Mouse (Mus musculus) yolk sac, embryonic 10.5 days (tissue): ENCODE data around the gene Surf6.

Experiments used
- DNase-seq: peaks from one replicate; pipeline ENCODE4 v3.0.0-alpha.2; 2017; ENCODE audit warnings: low spot score

The Surf6 gene

GRCm38 (mm10) chr2:26902467-26903220 is at the start of gene Surf6:
Gene Surf6, minus strand, starts transcription at chr2:26902879.
- DNase-seq = peak; percentile 98

- DNase-seq = no peak
These were observed 49.5 kb upstream of the Surf6 start for GRCm38 (mm10) chr2:26952193-26952592.

GRCm38 (mm10) chr2:26951346-26951905 is 48.7 kb upstream of the Surf6 start:
- no peak for DNase-seq

- DNase-seq = no peak
These were observed 47.7 kb upstream of the Surf6 start for GRCm38 (mm10) chr2:26950411-26950810.

GRCm38 (mm10) chr2:26943253-26943652 is 40.6 kb upstream of the Surf6 start:
- no peak for DNase-seq

- DNase-seq = no peak
These were observed 38.9 kb upstream of the Surf6 start for GRCm38 (mm10) chr2:26941539-26941938.

DNA sequence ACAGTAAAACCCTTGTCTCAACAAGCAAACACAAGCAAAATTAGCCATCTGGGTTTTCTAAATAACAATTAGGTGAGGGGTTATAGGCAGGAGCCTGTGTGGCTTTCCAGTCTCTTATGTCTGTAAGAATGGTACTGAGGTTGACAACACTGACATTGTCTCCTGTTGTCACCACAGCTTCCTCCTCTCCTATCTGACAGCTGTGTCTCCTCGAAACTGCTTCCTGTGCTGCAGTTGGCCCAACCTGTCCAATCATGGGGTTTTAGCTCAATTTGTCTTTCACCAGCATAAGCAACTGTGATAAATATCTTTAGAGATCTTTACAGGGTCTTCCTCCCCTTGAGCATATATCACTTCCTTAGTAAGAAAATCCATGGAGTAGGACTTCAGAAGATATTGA is 33.7 kb upstream of the Surf6 start:
- no peak for DNase-seq

GRCm38 (mm10) chr2:26935286-26935685 is 32.6 kb upstream of the Surf6 start:
- DNase-seq = no peak

GRCm38 (mm10) chr2:26933304-26934055 is 30.8 kb upstream of the Surf6 start, which contains the start of the genes Surf4 and Stkld1:
Gene Surf4, minus strand, starts transcription at chr2:26933928.
Gene Stkld1, plus strand, starts transcription at chr2:26934047.
- DNase-seq = peak; percentile 98

DNA sequence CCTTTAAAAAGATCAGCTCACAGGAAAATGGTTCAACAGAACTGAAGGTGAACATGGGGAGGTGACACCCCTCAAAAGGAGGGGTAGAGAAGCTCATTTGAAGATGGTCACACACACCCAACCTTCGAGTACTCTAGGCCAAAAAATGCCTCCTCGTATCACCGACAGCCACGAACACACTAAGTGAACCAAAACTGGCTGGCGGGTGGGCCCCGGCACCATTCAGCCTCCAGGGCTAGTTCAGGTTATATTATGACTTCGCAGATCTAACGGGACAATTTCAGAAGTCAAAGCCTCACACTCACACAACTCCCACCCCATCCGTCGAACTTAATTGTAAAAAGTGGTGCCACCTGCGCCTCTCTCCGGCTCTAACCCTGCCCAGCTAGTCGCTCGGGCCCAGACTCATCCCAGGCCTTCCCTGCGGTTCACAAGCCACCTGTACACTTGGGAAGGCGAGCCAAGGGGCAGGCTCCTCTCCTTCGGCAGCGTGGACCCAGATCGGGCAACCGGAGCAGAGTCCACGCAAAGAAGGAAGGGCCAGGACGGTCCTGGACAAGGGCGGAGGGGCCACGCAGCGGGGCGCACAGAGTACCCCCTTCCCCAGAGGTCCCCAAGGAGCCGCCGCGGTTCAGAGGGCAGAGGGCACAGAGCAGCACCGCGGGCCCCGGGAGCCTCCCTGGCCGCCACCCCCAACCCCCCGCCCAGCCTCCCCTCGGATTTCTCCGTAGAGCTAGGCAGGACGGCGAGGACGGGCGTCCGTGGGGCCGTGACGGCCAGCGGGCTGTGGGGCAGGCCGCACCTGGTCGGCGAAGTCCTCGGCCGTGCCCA is 30.0 kb upstream of the Surf6 start:
- DNase-seq = no peak

DNA sequence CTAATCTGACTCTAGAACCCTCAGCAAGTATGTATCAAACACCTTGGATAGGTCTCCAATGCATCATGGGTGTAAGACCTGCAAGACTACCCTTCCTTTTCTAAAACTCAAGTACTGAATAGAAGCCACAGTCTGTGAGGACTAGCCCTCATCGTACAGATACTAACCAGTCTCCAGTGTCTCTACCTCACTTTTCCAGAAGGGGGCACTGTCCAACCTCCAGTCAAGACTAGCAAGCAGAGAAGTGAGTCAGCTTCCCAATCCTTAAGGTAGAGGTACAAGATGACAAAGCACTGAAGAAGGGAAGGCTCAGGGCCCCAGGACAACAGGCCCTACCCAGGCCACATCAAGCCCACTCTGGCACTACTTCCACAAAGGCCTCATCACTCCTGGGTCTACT is 27.7 kb upstream of the Surf6 start:
- DNase-seq = peak; percentile 45

DNA sequence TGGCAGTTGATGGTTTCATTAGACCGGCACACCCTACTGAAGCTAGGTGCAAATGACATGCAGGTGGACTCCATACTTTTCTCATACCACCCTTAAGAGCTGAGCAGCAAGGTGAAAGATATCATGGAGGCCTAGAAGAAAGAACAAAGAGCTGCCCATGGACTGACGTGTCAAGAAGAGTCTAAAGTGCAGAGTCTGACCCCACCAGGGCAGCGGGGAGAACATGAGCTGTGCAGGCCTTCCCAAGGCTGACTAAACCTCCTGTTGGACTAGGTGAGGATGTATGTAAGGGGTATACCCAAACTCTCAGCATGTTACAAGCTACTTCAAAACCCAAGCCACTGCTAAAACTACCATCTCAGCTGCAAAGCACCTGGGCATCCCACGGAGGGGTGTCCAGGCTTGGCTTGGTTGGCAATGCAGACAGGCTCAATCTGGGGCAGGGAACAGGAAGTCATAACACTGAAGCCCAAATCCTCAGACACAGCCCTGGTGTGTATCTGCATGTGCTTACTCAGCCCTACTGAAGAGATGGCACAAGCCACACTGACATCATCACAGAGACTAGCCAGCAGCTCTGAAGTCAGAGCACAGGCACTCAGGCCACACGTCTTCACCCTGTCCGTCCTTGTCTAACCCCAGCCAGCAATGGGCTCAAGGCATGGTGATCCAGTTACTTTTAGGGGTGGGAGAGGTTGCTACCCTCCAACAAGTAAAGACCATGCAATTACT is 25.2 kb upstream of the Surf6 start:
- no peak for DNase-seq

DNA sequence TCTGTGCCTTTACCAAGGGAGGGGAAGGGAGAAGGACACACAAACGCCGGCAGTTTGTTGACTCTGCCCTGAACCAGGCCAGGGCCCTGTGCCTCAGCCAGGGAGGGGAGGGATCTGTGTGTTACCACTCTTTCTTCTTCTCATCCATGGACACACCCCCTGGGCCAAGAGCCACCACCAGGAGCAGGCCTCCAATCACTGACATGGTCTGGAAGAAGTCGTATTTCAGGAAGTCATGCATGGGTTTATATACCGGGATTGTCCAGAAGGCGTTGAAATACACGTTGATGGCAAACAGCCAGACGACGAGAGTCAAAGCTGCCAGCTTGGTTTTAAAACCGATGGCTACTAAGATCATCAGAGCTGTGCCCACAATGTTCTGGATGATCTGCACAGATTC is 19.1 kb upstream of the Surf6 start:
- DNase-seq = no peak

- no peak for DNase-seq
These were observed 17.6 kb upstream of the Surf6 start for GRCm38 (mm10) chr2:26920190-26920855.

DNA sequence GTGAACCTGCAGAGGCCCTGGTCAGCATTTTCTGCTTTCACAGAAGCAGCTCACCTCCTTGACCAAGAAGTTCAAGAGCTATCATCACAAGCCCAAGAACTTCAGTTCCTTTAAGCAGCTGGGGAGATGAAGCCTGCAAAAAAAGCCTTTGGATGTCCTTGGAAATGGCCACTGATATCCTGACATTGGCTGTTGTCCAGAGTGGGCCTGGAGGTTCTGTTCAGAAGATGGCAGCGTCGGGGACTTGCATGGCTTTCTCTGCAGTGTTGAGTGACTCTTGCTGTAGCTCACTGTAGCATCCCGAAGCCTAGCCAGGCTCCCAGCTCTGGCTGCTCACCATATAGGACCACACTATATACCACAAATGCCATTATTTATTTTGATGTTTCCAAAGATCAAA is 17.0 kb upstream of the Surf6 start:
- DNase-seq = no peak

DNA sequence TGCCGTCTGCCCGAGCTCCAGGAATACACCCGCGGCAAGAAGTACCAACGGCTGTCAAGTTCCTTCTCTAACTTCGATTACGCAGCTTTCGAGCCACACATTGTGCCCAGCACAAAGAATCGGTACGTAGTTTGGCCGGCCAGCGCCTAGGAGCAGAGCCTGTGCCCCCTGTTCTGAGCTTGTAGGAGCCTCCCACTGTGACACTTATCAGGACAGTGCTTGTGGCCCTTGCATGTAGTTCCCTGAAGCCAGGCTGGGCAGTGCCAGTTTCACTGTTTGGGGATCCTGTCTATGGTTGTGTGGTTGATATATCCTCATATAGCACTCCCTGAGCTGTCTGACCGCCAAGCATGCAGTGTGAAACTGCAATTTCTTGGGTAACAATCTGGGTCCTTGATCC is 14.1 kb upstream of the Surf6 start:
- no peak for DNase-seq

- DNase-seq = peak; percentile 87
These were observed 13.4 kb upstream of the Surf6 start, which contains the start of the genes Surf2 and Surf1 for GRCm38 (mm10) chr2:26915927-26916728. Gene Surf2, plus strand, starts transcription at chr2:26916367. Gene Surf1, minus strand, starts transcription at chr2:26916530.

DNA sequence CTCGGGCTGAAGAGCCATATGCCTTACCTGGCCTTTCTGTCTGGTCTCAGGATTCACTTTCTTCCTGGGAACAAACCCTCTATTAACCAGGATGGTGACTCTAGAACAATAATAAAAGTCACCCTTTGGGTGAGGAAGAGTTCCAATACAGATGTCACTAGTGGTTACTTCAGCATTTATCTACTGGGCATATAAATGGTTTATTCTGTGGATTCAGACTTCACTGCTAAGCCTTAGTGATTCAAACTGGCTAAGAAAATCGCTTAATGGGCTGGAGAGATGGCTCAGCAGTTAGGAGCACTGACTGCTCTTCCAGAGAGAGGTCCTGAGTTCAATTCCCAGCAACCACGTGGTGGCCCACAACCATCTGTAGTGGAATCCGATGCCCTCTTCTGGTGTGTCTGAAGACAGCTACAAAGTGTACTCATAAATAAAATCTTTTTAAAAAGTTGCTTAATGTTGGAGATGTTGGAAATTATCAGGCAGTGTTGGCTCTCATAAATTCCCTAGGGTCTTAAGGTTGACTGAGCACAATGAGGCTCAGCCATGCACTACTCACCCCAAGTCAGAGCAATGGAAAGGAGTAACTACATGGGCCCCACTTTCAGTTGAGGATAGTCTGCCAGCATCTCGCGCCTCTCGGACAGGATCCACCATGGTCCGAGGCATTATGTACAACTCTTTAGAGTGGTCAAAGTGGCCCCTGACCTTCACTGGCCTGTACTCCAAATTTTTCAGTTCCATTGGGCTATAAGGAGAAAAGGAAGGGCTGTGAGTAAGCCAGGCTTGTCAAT is 11.7 kb upstream of the Surf6 start:
- DNase-seq = no peak
